Mouse (Mus musculus) embryo, embryonic 10 days (tissue): ENCODE data around the gene Chp1.
"Not testable (repeated sequence)": the region's sequence is repeated elsewhere in the genome, so short reads cannot be mapped to it uniquely, and the experiment has no call there.

Source experiments
- DNase-seq: peaks from one replicate; pipeline ENCODE4 v3.0.0-alpha.2; 2015; ENCODE audit warnings: low spot score

The Chp1 gene

GRCm38 (mm10) chr2:119565284-119565683, 17.8 kb downstream of the Chp1 start:
- no peak for DNase-seq

- no peak for DNase-seq
Observed at GRCm38 (mm10) chr2:119566182-119566855, 18.8 kb downstream of the Chp1 start.

GRCm38 (mm10) chr2:119572471-119572870, 25.0 kb downstream of the Chp1 start:
- DNase-seq: no peak

GRCm38 (mm10) chr2:119581571-119581970, 34.1 kb downstream of the Chp1 start:
- DNase-seq: no peak

- DNase-seq: no peak
Observed at GRCm38 (mm10) chr2:119583439-119583838, 35.9 kb downstream of the Chp1 start.

GRCm38 (mm10) chr2:119584282-119584681, 36.8 kb downstream of the Chp1 start:
- no peak for DNase-seq

- DNase-seq: peak; percentile 78
Observed at GRCm38 (mm10) chr2:119587383-119587782, 39.9 kb downstream of the Chp1 start.

GRCm38 (mm10) chr2:119591247-119591646, 43.8 kb downstream of the Chp1 start:
- no peak for DNase-seq

GRCm38 (mm10) chr2:119593765-119594112, 46.2 kb downstream of the Chp1 start:
- peak; percentile 23 for DNase-seq

- peak; percentile 95 for DNase-seq
Observed at GRCm38 (mm10) chr2:119594113-119594981, 46.9 kb downstream of the Chp1 start.

GRCm38 (mm10) chr2:119595308-119595707, 47.8 kb downstream of the Chp1 start:
- no peak for DNase-seq

GRCm38 (mm10) chr2:119596781-119597330, 49.4 kb downstream of the Chp1 start:
- no peak for DNase-seq

GRCm38 (mm10) chr2:119601027-119601426, 53.5 kb downstream of the Chp1 start:
- DNase-seq: no peak

- not testable (repeated sequence) for DNase-seq
Observed at GRCm38 (mm10) chr2:119601575-119601974, 54.1 kb downstream of the Chp1 start.

GRCm38 (mm10) chr2:119602488-119602887, 55.0 kb downstream of the Chp1 start:
- no peak for DNase-seq

GRCm38 (mm10) chr2:119603909-119604308, 56.4 kb downstream of the Chp1 start:
- DNase-seq: no peak

- no peak for DNase-seq
Observed at GRCm38 (mm10) chr2:119605361-119605973, 58.0 kb downstream of the Chp1 start.

GRCm38 (mm10) chr2:119607023-119607422, 59.5 kb downstream of the Chp1 start:
- DNase-seq: no peak

GRCm38 (mm10) chr2:119617841-119618198, 70.3 kb downstream of the Chp1 start:
- DNase-seq: no peak

- peak; percentile 99 for DNase-seq
Observed at GRCm38 (mm10) chr2:119618199-119618982, 70.9 kb downstream of the Chp1 start, which contains the start of the genes Nusap1 and Oip5. Gene Nusap1 (plus strand): TSS chr2:119618298. Gene Oip5 (minus strand): TSS chr2:119618469.

- DNase-seq: not testable (repeated sequence)
Observed at GRCm38 (mm10) chr2:119619002-119619401, 71.5 kb downstream of the Chp1 start.

GRCm38 (mm10) chr2:119621302-119621701, 73.8 kb downstream of the Chp1 start:
- no peak for DNase-seq
